Mouse (Mus musculus): ENCODE results near the gene Vac14. TPM values are rescaled to one million over a fixed set of nuclear protein-coding genes. Genes with fewer than 3 reads are reported as not detected.
"Not testable (repeated sequence)": the region's sequence is repeated elsewhere in the genome, so short reads cannot be mapped to it uniquely, and the experiment has no call there.

Gene Vac14
- total RNA-seq, 2 experiments from 2014 or later, result 23.9 TPM

- DNase-seq, result no peak
Observed at GRCm38 (mm10) chr8:110648577-110648976, 30.2 kb downstream of the Vac14 start.

- no peak for DNase-seq
Observed at GRCm38 (mm10) chr8:110649286-110649685, 30.9 kb downstream of the Vac14 start.

GRCm38 (mm10) chr8:110650838-110651237 lies 32.5 kb downstream of the Vac14 start:
- no peak for DNase-seq

GRCm38 (mm10) chr8:110651847-110652246 lies 33.5 kb downstream of the Vac14 start:
- no peak for DNase-seq

- DNase-seq, result no peak
Observed at GRCm38 (mm10) chr8:110654075-110655060, 36.0 kb downstream of the Vac14 start.

- DNase-seq, result no peak
Observed at GRCm38 (mm10) chr8:110655827-110656226, 37.4 kb downstream of the Vac14 start.

- no peak for DNase-seq
Observed at GRCm38 (mm10) chr8:110657661-110658060, 39.3 kb downstream of the Vac14 start.

- no peak for DNase-seq
Observed at GRCm38 (mm10) chr8:110660121-110660520, 41.7 kb downstream of the Vac14 start.

- no peak for DNase-seq
Observed at GRCm38 (mm10) chr8:110662545-110662944, 44.2 kb downstream of the Vac14 start.

GRCm38 (mm10) chr8:110663015-110663742 lies 44.8 kb downstream of the Vac14 start:
- no peak for DNase-seq

- DNase-seq, result peak; percentile 77 to 82
Observed at GRCm38 (mm10) chr8:110664202-110664896, 46.0 kb downstream of the Vac14 start.

- no peak for DNase-seq
Observed at GRCm38 (mm10) chr8:110665000-110665399, 46.6 kb downstream of the Vac14 start.

- DNase-seq, result not testable (repeated sequence)
Observed at GRCm38 (mm10) chr8:110667590-110668177, 49.3 kb downstream of the Vac14 start.

- DNase-seq, result no peak
Observed at GRCm38 (mm10) chr8:110669932-110670628, 51.7 kb downstream of the Vac14 start.

- DNase-seq, result no peak
Observed at GRCm38 (mm10) chr8:110671309-110671708, 52.9 kb downstream of the Vac14 start.

GRCm38 (mm10) chr8:110672133-110672532 lies 53.7 kb downstream of the Vac14 start:
- DNase-seq, result no peak

- no peak for DNase-seq
Observed at GRCm38 (mm10) chr8:110673168-110673567, 54.8 kb downstream of the Vac14 start.

- no peak for DNase-seq
Observed at GRCm38 (mm10) chr8:110674589-110674988, 56.2 kb downstream of the Vac14 start.

GRCm38 (mm10) chr8:110676702-110677101 lies 58.3 kb downstream of the Vac14 start:
- DNase-seq, result no peak

- no peak for DNase-seq
Observed at GRCm38 (mm10) chr8:110677174-110677660, 58.8 kb downstream of the Vac14 start.

GRCm38 (mm10) chr8:110678989-110679388 lies 60.6 kb downstream of the Vac14 start:
- DNase-seq, result no peak

Data from layer of hippocampus, postnatal 36 days (tissue).